Mouse (Mus musculus): Measurements from ENCODE around the gene Nfat5. TPM values are rescaled to one million over a fixed set of nuclear protein-coding genes. Genes with fewer than 3 reads are reported as not detected.

The Nfat5 gene
- polyA plus RNA-seq, 1 experiment from 2014 or later: 4.8 TPM

- H3K9me3 ChIP-seq (ENCODE audit: control insufficient read depth, low read length): no peaks in the 10 kb centered on the region
- H3K27me3 ChIP-seq (ENCODE audit: control insufficient read depth, insufficient read depth, low read length): no peaks in the 10 kb centered on the region
- H3K36me3 ChIP-seq (ENCODE audit: control insufficient read depth, insufficient read depth, low read length): no peaks in the 10 kb centered on the region
- TF ChIP-seq CTCF (IDR thresholded peaks at IDR 0.05; ENCODE audit: low read depth) (no peak), EP300 (optimal IDR thresholded peaks at IDR 0.05) (no peak)
- DNase-seq (ENCODE audit: low spot score) (peak; percentile 51), ATAC-seq (ENCODE audit: low FRiP score, low TSS enrichment) (peak; percentile 83)
- H3K4me3 ChIP-seq (ENCODE audit: low read depth, low read length): no peak overlapping the region
- H3K27ac ChIP-seq (replicated peaks): peak overlapping the region; percentile 15
- no peak overlapping the region for H3K9ac ChIP-seq (ENCODE audit: low read length)
- 43% methylated on average over 11 of the region's 11 CpGs for WGBS
- H3K4me2 ChIP-seq (replicated peaks; ENCODE audit: low read depth): no peak overlapping the region
- H3K4me1 ChIP-seq (replicated peaks; ENCODE audit: control insufficient read depth, insufficient read depth): no peaks in the 10 kb centered on the region
Measured at GRCm38 (mm10) chr8:107254951-107255457, 38.3 kb upstream of the Nfat5 start.

GRCm38 (mm10) chr8:107257223-107257622 lies 36.0 kb upstream of the Nfat5 start:
- no peak for ATAC-seq (ENCODE audit: low FRiP score, low TSS enrichment)
- Histone ChIP-seq H3K4me1 (replicated peaks; ENCODE audit: control insufficient read depth, insufficient read depth) (no peaks in the 10 kb centered on the region), H3K4me2 (replicated peaks; ENCODE audit: low read depth) (no peak overlapping the region), H3K36me3 (ENCODE audit: control insufficient read depth, insufficient read depth, low read length) (no peaks in the 10 kb centered on the region), H3K27me3 (ENCODE audit: control insufficient read depth, insufficient read depth, low read length) (no peaks in the 10 kb centered on the region), H3K27ac (replicated peaks) (no peak overlapping the region), H3K9ac (ENCODE audit: low read length) (no peak overlapping the region), H3K4me3 (ENCODE audit: low read depth, low read length) (no peak overlapping the region), H3K9me3 (ENCODE audit: control insufficient read depth, low read length) (no peaks in the 10 kb centered on the region)
- no peak for DNase-seq (ENCODE audit: low spot score)
- 57% methylated on average over 5 of the region's 5 CpGs for WGBS
- TF ChIP-seq CTCF (IDR thresholded peaks at IDR 0.05; ENCODE audit: low read depth) (no peak), EP300 (optimal IDR thresholded peaks at IDR 0.05) (no peak)

DNA sequence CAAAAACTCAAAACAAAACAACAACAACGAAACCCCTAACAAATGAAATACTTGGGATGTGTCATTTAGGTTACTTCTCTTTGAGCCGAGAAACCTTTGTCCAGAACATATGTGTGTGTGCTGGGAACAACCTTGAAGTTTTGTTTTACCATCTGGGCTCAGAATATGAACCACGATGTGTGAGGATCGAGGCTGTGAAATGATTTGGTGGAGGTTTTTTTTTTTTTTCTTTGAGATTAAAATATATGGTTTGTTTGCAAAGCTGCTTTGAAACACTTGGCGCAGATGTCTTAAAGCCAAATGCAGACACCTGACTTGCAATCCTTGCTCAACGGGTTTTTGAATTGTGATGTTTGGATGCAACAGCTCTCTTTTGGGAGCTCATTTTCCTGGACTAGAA lies 33.1 kb upstream of the Nfat5 start:
- Histone ChIP-seq H3K36me3 (ENCODE audit: control insufficient read depth, insufficient read depth, low read length) (no peaks in the 10 kb centered on the region), H3K27me3 (ENCODE audit: control insufficient read depth, insufficient read depth, low read length) (no peaks in the 10 kb centered on the region), H3K4me2 (replicated peaks; ENCODE audit: low read depth) (no peak overlapping the region), H3K4me3 (ENCODE audit: low read depth, low read length) (no peak overlapping the region), H3K9ac (ENCODE audit: low read length) (no peak overlapping the region), H3K27ac (replicated peaks) (no peak overlapping the region), H3K4me1 (replicated peaks; ENCODE audit: control insufficient read depth, insufficient read depth) (no peaks in the 10 kb centered on the region), H3K9me3 (ENCODE audit: control insufficient read depth, low read length) (no peaks in the 10 kb centered on the region)
- DNase-seq (ENCODE audit: low spot score) (no peak), ATAC-seq (ENCODE audit: low FRiP score, low TSS enrichment) (no peak)
- TF ChIP-seq EP300 (optimal IDR thresholded peaks at IDR 0.05) (no peak), CTCF (IDR thresholded peaks at IDR 0.05; ENCODE audit: low read depth) (no peak)
- 76% methylated on average over 6 of the region's 6 CpGs for WGBS

DNA sequence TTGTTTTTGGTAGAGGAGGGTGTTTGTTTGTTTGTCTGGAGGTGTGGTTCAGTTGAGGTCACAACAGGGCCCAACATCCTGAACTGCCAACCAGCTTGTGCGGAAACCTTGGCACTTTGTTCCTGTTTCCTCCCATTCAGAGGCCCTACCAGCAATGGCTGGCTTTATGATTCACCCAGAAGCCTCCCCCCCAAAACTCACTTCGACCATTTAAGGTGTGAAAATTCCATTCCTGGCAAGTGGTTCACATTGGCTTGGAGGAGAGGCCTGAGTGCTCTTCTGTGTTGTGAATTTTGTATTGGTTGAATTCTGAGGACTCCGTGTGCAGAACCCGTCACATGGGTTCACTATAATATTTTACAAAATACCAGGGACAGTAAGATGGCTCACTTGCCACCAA lies 32.1 kb upstream of the Nfat5 start:
- Histone ChIP-seq H3K4me3 (ENCODE audit: low read depth, low read length) (no peak overlapping the region), H3K4me1 (replicated peaks; ENCODE audit: control insufficient read depth, insufficient read depth) (no peaks in the 10 kb centered on the region), H3K27me3 (ENCODE audit: control insufficient read depth, insufficient read depth, low read length) (no peaks in the 10 kb centered on the region), H3K9me3 (ENCODE audit: control insufficient read depth, low read length) (no peaks in the 10 kb centered on the region), H3K4me2 (replicated peaks; ENCODE audit: low read depth) (no peak overlapping the region), H3K27ac (replicated peaks) (no peak overlapping the region), H3K9ac (ENCODE audit: low read length) (no peak overlapping the region), H3K36me3 (ENCODE audit: control insufficient read depth, insufficient read depth, low read length) (no peaks in the 10 kb centered on the region)
- WGBS: 74% methylated on average over 4 of the region's 4 CpGs
- no peak for DNase-seq (ENCODE audit: low spot score)
- no peak for TF ChIP-seq EP300 (optimal IDR thresholded peaks at IDR 0.05)
- no peak for TF ChIP-seq CTCF (IDR thresholded peaks at IDR 0.05; ENCODE audit: low read depth)
- ATAC-seq (ENCODE audit: low FRiP score, low TSS enrichment): no peak

DNA sequence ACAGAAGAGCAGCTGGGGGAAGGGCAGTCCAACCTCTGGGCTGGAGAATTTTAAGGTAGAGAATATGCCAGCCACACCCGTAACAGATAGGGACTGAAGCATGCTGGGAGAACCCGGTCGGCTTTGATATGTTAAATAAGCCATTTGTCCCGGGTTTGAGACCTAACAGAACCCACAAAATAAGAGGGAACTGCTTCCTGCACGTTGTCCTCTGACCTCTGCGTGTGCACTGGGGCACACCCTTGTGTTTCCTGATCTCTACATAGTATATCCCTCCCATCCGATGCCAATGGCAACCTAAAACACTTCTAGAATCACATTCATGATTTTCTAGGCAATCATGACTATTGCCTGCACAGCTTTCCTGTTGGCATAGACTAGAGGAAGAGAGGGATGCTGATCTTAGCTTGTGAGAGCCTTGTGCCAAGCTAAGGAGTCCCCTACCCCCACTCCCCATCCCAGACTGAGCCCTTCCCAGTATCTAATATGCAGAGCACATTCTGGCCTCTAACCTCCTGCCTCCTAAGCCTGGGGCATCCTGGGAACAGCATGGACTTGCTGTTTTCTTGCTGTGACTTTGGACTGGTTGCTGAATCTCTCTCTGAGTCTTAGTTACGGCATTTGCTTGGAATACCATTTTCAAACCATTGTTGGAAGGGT lies 31.1 kb upstream of the Nfat5 start:
- DNase-seq (ENCODE audit: low spot score): no peak
- no peaks in the 10 kb centered on the region for H3K27me3 ChIP-seq (ENCODE audit: control insufficient read depth, insufficient read depth, low read length)
- WGBS: 68% methylated on average over 8 of the region's 8 CpGs

DNA sequence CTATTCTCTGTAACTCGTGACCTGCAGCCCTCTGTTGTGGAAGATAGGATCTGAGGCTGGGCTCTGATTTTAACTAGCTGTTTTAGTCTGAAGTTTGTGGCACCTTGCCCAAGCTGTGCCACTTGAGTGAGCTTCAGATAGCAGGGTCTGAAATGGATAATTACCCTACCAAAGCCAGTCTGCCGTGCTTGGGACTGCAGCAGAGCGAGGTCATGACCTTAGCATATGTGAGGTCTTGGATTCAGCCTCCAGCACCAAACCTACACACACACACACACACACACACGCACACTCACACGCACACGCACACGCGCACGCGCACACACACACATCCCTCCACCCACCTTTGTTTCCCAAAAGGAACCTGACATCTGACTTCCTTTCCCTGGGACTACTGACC lies 27.5 kb upstream of the Nfat5 start:
- no peaks in the 10 kb centered on the region for H3K36me3 ChIP-seq (ENCODE audit: control insufficient read depth, insufficient read depth, low read length)
- no peak overlapping the region for H3K27ac ChIP-seq (replicated peaks)
- no peak overlapping the region for H3K4me2 ChIP-seq (replicated peaks; ENCODE audit: low read depth)
- H3K9me3 ChIP-seq (ENCODE audit: control insufficient read depth, low read length): no peaks in the 10 kb centered on the region
- TF ChIP-seq EP300 (optimal IDR thresholded peaks at IDR 0.05): no peak
- no peak for TF ChIP-seq CTCF (IDR thresholded peaks at IDR 0.05; ENCODE audit: low read depth)
- ATAC-seq (ENCODE audit: low FRiP score, low TSS enrichment) (no peak), DNase-seq (ENCODE audit: low spot score) (no peak)
- WGBS: 81% methylated on average over 10 of the region's 10 CpGs
- H3K4me3 ChIP-seq (ENCODE audit: low read depth, low read length): no peak overlapping the region
- no peaks in the 10 kb centered on the region for H3K4me1 ChIP-seq (replicated peaks; ENCODE audit: control insufficient read depth, insufficient read depth)
- no peak overlapping the region for H3K9ac ChIP-seq (ENCODE audit: low read length)
- no peaks in the 10 kb centered on the region for H3K27me3 ChIP-seq (ENCODE audit: control insufficient read depth, insufficient read depth, low read length)

More for the DNA sequence above, 31.1 kb upstream of the Nfat5 start:
- TF ChIP-seq EP300 (optimal IDR thresholded peaks at IDR 0.05) (no peak), CTCF (IDR thresholded peaks at IDR 0.05; ENCODE audit: low read depth) (no peak)
- ATAC-seq (ENCODE audit: low FRiP score, low TSS enrichment): no peak
- no peaks in the 10 kb centered on the region for H3K9me3 ChIP-seq (ENCODE audit: control insufficient read depth, low read length)
- no peaks in the 10 kb centered on the region for H3K36me3 ChIP-seq (ENCODE audit: control insufficient read depth, insufficient read depth, low read length)
- no peak overlapping the region for H3K4me3 ChIP-seq (ENCODE audit: low read depth, low read length)
- H3K4me1 ChIP-seq (replicated peaks; ENCODE audit: control insufficient read depth, insufficient read depth): no peaks in the 10 kb centered on the region
- no peak overlapping the region for H3K4me2 ChIP-seq (replicated peaks; ENCODE audit: low read depth)
- H3K9ac ChIP-seq (ENCODE audit: low read length): no peak overlapping the region
- no peak overlapping the region for H3K27ac ChIP-seq (replicated peaks)

Data from stomach, postnatal 0 days (tissue).